Mouse (Mus musculus) B cell, adult 62 days (primary cell): ENCODE data around the gene Fam43a. TPM values are rescaled to one million over a fixed set of nuclear protein-coding genes. Genes with fewer than 3 reads are reported as not detected.

Experiments
- total RNA-seq: library from RNA; stranded (reverse); gene quantifications from 4 replicates; pipeline ENCODE4 v1.2.4, GENCODE M21; 2023

The Fam43a gene
- 255 to 295 TPM (median 274 TPM) in 4 replicates for total RNA-seq

DNA sequence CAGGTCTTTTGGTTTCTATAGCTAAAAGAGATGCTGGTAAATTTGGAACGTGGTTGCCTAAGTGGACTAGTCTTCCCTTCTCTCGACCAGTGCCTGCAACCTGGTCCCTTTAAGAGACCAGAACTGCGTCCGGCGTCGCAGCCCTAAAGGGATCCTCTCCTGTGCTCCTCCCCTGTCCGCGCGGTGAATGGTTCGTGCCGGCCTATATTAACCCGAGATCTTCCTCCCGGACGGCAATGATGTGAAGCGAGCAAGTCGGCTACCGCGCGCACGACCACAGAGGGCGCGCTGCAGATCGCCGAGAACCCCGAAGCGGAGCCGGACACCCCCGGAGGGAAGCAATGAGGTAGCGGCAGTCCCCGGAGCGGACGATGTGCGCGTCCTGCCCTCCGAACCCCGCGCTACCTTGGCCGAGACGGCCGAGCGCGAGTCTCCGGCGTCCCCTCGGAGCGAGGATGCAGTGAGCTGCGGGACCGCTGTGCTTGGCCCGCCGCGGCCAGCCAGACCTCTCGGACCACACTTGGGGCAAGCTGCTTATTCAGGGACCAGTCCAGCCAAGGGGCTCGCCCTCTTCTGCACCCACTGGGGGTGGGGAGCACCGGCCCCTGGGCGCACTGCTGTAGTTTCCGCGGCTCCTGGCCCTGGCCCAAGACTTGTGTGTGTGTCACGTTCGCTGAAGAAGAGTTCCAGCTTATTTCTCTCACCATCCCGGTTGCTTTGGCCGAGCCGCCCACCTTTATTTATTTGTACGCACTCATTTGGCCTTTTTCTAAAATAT lies at the start of gene Fam43a:
Gene Fam43a (plus strand): TSS at position 233 of the 778 bp plus-strand sequence.

GRCm38 (mm10) chr16:30550748-30551192 lies 48.8 kb upstream of the Fam43a start, which contains the start of gene Tmem44:
Tmem44 (minus strand) TSS chr16:30550842.

GRCm38 (mm10) chr16:30587494-30588327 lies 11.8 kb upstream of the Fam43a start, which contains the start of gene Lsg1:
Lsg1 (minus strand) TSS chr16:30587592.

Other genes with a start within 250 kb of the Fam43a start
- gene Atp13a3, start 193.7 kb upstream of the Fam43a start, total RNA-seq, result 78.3 to 97.6 TPM (median 85.8 TPM) in 4 replicates
- gene Tmem44, start 48.9 kb upstream of the Fam43a start, total RNA-seq, result 0.18 to 1.5 TPM in 2 of 4 replicates, not detected in the others
- 82.7 to 100 TPM (median 88.9 TPM) in 4 replicates for gene Lsg1, start 12.1 kb upstream of the Fam43a start, total RNA-seq